13 mouse cellular contexts compared by ENCODE assay signal in genomic region chr17:48625971-48626370, GRCm38 (mm10).
DNase-seq lines count a peak whose midpoint lies in the region; ATAC-seq and TF ChIP-seq lines count a peak whose summit lies in the region.
"Had no signal": no experiment of that assay in that cellular context is flagged by ENCODE, and none has a peak within 500 bp of the region (broad histone marks: within the 10 kb centered on the region; RNA-seq: fewer than 3 reads in every experiment).

No protein-coding gene starts in this region.

- no peaks in the 10 kb centered on the region for H3K27me3 ChIP-seq in midbrain, embryonic 11.5 days (ENCODE audit: control insufficient read depth, insufficient read depth, low read length)
- no peaks in the 10 kb centered on the region for H3K27me3 ChIP-seq in midbrain, embryonic 13.5 days
- H3K27me3 ChIP-seq in neural tube, embryonic 15.5 days (replicated peaks), result no peaks in the 10 kb centered on the region
- H3K27me3 ChIP-seq in intestine, postnatal 0 days (replicated peaks; ENCODE audit: control insufficient read depth, insufficient read depth, low read length), result no peaks in the 10 kb centered on the region
- H3K27me3 ChIP-seq: liver, embryonic 12.5 days; lung, embryonic 15.5 days had no signal

- H3K9me3 ChIP-seq in midbrain, embryonic 11.5 days (ENCODE audit: control insufficient read depth, low read length), result peaks cover 2% of the 10 kb centered on the region; the same call in 1 of the 2 replicates
- H3K9me3 ChIP-seq in midbrain, embryonic 13.5 days, result peaks cover 7% of the 10 kb centered on the region; the same call in 1 of the 2 replicates
- H3K9me3 ChIP-seq in neural tube, embryonic 15.5 days (replicated peaks), result no peaks in the 10 kb centered on the region
- no peaks in the 10 kb centered on the region for H3K9me3 ChIP-seq in intestine, postnatal 0 days (ENCODE audit: control insufficient read depth)
- H3K9me3 ChIP-seq: lung, embryonic 15.5 days had no signal

- H3K36me3 ChIP-seq in midbrain, embryonic 11.5 days (ENCODE audit: control insufficient read depth, insufficient read depth, low read length), result no peaks in the 10 kb centered on the region
- no peaks in the 10 kb centered on the region for H3K36me3 ChIP-seq in midbrain, embryonic 13.5 days
- H3K36me3 ChIP-seq in neural tube, embryonic 15.5 days, result no peaks in the 10 kb centered on the region
- H3K36me3 ChIP-seq in intestine, postnatal 0 days (ENCODE audit: control insufficient read depth, insufficient read depth), result no peaks in the 10 kb centered on the region
- H3K36me3 ChIP-seq: liver, embryonic 12.5 days; lung, embryonic 15.5 days had no signal

- H3K4me3 ChIP-seq in midbrain, embryonic 11.5 days (ENCODE audit: low read depth, low read length), result no peak overlapping the region
- H3K4me3 ChIP-seq in midbrain, embryonic 13.5 days (replicated peaks), result no peak overlapping the region
- H3K4me3 ChIP-seq in neural tube, embryonic 15.5 days (replicated peaks), result no peak overlapping the region
- H3K4me3 ChIP-seq in intestine, postnatal 0 days (ENCODE audit: low read depth, low read length), result no peak overlapping the region
- H3K4me3 ChIP-seq: liver, embryonic 12.5 days; lung, embryonic 15.5 days had no signal

- H3K27ac ChIP-seq in midbrain, embryonic 11.5 days (ENCODE audit: low read depth, low read length), result no peak overlapping the region
- H3K27ac ChIP-seq in midbrain, embryonic 13.5 days, result no peak overlapping the region
- H3K27ac ChIP-seq in neural tube, embryonic 15.5 days (replicated peaks), result no peak overlapping the region
- H3K27ac ChIP-seq in intestine, postnatal 0 days (ENCODE audit: low read depth, low read length), result no peak overlapping the region
- H3K27ac ChIP-seq: liver, embryonic 12.5 days; lung, embryonic 15.5 days had no signal

- H3K9ac ChIP-seq in midbrain, embryonic 11.5 days (ENCODE audit: low read length), result no peak overlapping the region
- H3K9ac ChIP-seq in midbrain, embryonic 13.5 days (replicated peaks), result no peak overlapping the region
- H3K9ac ChIP-seq in neural tube, embryonic 15.5 days (replicated peaks), result no peak overlapping the region
- H3K9ac ChIP-seq in intestine, postnatal 0 days (ENCODE audit: low read depth, low read length), result no peak overlapping the region
- H3K9ac ChIP-seq: liver, embryonic 12.5 days; lung, embryonic 15.5 days had no signal

- DNase-seq in heart, adult 11 months, result peak; percentile 57
- DNase-seq in heart, adult 8-10 months (ENCODE audit: low spot score), result no peak
- DNase-seq in midbrain, embryonic 11.5 days (ENCODE audit: low spot score, missing footprints), result peak; percentile 19
- DNase-seq in frontal cortex, postnatal 14 days (ENCODE audit: low spot score in 2 of 2), result peak; percentile 12 to 41
- DNase-seq: adrenal gland, adult 2 months; cerebellum, adult 8-10 months; thymus, adult 18-20 months had no signal

- TF ChIP-seq CTCF in intestine, postnatal 0 days (IDR thresholded peaks at IDR 0.05; ENCODE audit: low read depth), result no peak

- no peak for ATAC-seq in midbrain, embryonic 11.5 days (ENCODE audit: low FRiP score)
- no peak for ATAC-seq in midbrain, embryonic 13.5 days
- peak; percentile 41; the same call in 1 of the 2 replicates for ATAC-seq in neural tube, embryonic 15.5 days (ENCODE audit: low FRiP score)
- no peak for ATAC-seq in intestine, postnatal 0 days
- no peak for ATAC-seq in erythroid progenitor cell, adult 5-6 weeks (replicated peaks; ENCODE audit: low FRiP score, poor library complexity, severe bottlenecking)
- ATAC-seq: liver, embryonic 12.5 days had no signal

- no peaks in the 10 kb centered on the region for H3K4me1 ChIP-seq in midbrain, embryonic 11.5 days (ENCODE audit: control insufficient read depth, insufficient read depth, low read length)
- no peaks in the 10 kb centered on the region for H3K4me1 ChIP-seq in midbrain, embryonic 13.5 days (replicated peaks)
- 0 out of 2 replicates have a peak, but pooled peaks cover 6% of the 10 kb centered on the region for H3K4me1 ChIP-seq in neural tube, embryonic 15.5 days
- H3K4me1 ChIP-seq in intestine, postnatal 0 days (replicated peaks; ENCODE audit: control insufficient read depth, insufficient read depth, low read length), result no peaks in the 10 kb centered on the region
- H3K4me1 ChIP-seq: liver, embryonic 12.5 days; lung, embryonic 15.5 days had no signal

- H3K4me2 ChIP-seq in midbrain, embryonic 11.5 days, result no peak overlapping the region
- no peak overlapping the region for H3K4me2 ChIP-seq in midbrain, embryonic 13.5 days (replicated peaks)
- H3K4me2 ChIP-seq in neural tube, embryonic 15.5 days, result no peak overlapping the region
- no peak overlapping the region for H3K4me2 ChIP-seq in intestine, postnatal 0 days (replicated peaks; ENCODE audit: low read depth)
- H3K4me2 ChIP-seq: liver, embryonic 12.5 days; lung, embryonic 15.5 days had no signal

- 84% methylated on average over 6 of the region's 6 CpGs for WGBS in midbrain, embryonic 11.5 days
- WGBS in midbrain, embryonic 13.5 days, result 78% methylated on average over 6 of the region's 6 CpGs
- WGBS in neural tube, embryonic 15.5 days, result 71% methylated on average over 6 of the region's 6 CpGs
- 81% methylated on average over 6 of the region's 6 CpGs for WGBS in intestine, postnatal 0 days
